Mouse (Mus musculus) cerebellum, adult 9-11 months (tissue): ENCODE results near the gene Arhgap20.

ENCODE experiments used
- DNase-seq: peaks from one replicate; pipeline ENCODE4 v3.0.0; 2022

Gene Arhgap20

GRCm38 (mm10) chr9:51764921-51765416 lies at the start of gene Arhgap20:
Gene Arhgap20 (plus strand): TSS chr9:51765337.
- peak; percentile 89 for DNase-seq

GRCm38 (mm10) chr9:51718793-51719192 lies 46.3 kb upstream of the Arhgap20 start:
- no peak for DNase-seq

GRCm38 (mm10) chr9:51727960-51728359 lies 37.2 kb upstream of the Arhgap20 start:
- no peak for DNase-seq

- DNase-seq = no peak
These were observed 29.7 kb upstream of the Arhgap20 start for GRCm38 (mm10) chr9:51735180-51736034.

GRCm38 (mm10) chr9:51736750-51737368 lies 28.3 kb upstream of the Arhgap20 start:
- DNase-seq = no peak

GRCm38 (mm10) chr9:51738349-51738748 lies 26.8 kb upstream of the Arhgap20 start:
- no peak for DNase-seq

- DNase-seq = no peak
These were observed 25.3 kb upstream of the Arhgap20 start for GRCm38 (mm10) chr9:51739826-51740225.

GRCm38 (mm10) chr9:51750144-51750543 lies 15.0 kb upstream of the Arhgap20 start:
- no peak for DNase-seq

GRCm38 (mm10) chr9:51761003-51761402 lies 4.1 kb upstream of the Arhgap20 start:
- DNase-seq = no peak

GRCm38 (mm10) chr9:51764041-51764875 lies 879 bp upstream of the Arhgap20 start:
- peak; percentile 26 for DNase-seq

- DNase-seq = peak; percentile 74
These were observed 459 bp downstream of the Arhgap20 start for GRCm38 (mm10) chr9:51765417-51766174.

GRCm38 (mm10) chr9:51766175-51767062 lies 1.3 kb downstream of the Arhgap20 start:
- DNase-seq = peak; percentile 56

- no peak for DNase-seq
These were observed 9.1 kb downstream of the Arhgap20 start for GRCm38 (mm10) chr9:51774201-51774600.

GRCm38 (mm10) chr9:51776459-51776858 lies 11.3 kb downstream of the Arhgap20 start:
- no peak for DNase-seq

- no peak for DNase-seq
These were observed 12.0 kb downstream of the Arhgap20 start for GRCm38 (mm10) chr9:51777180-51777579.

GRCm38 (mm10) chr9:51779232-51779631 lies 14.1 kb downstream of the Arhgap20 start:
- DNase-seq = no peak

GRCm38 (mm10) chr9:51781092-51781491 lies 16.0 kb downstream of the Arhgap20 start:
- no peak for DNase-seq

GRCm38 (mm10) chr9:51787380-51787779 lies 22.2 kb downstream of the Arhgap20 start:
- DNase-seq = no peak

- DNase-seq = no peak
These were observed 23.3 kb downstream of the Arhgap20 start for GRCm38 (mm10) chr9:51788466-51788865.

GRCm38 (mm10) chr9:51795206-51795605 lies 30.1 kb downstream of the Arhgap20 start:
- DNase-seq = peak; percentile 55

GRCm38 (mm10) chr9:51798251-51798650 lies 33.1 kb downstream of the Arhgap20 start:
- DNase-seq = no peak
